Mouse (Mus musculus): ENCODE data around the gene Alpk3.

GRCm38 (mm10) chr7:81039711-81040110 lies 17.7 kb upstream of the Alpk3 start:
- no peak for TF ChIP-seq CTCF (IDR thresholded peaks at IDR 0.05; ENCODE audit: low read depth, low read length)
- no peak for TF ChIP-seq GATA1 (IDR thresholded peaks at IDR 0.05; ENCODE audit: borderline replicate concordance, low read length)
